Mouse (Mus musculus) neural tube, embryonic 15.5 days (tissue): ENCODE data around the gene Grik3. TPM values are rescaled to one million over a fixed set of nuclear protein-coding genes. Genes with fewer than 3 reads are reported as not detected.
A peak's percentile ranks its signal among the peaks of the same experiment; 100 is the strongest.
"Not testable (repeated sequence)": the region's sequence is repeated elsewhere in the genome, so short reads cannot be mapped to it uniquely, and the experiment has no call there.

Source experiments
- ATAC-seq: fragments of 200-750 bp; cut with Nextera tagmentation; 2 replicates; pipeline ENCODE4 v1.8.0; 2017; ENCODE audit warnings: mild to moderate bottlenecking, moderate TSS enrichment, moderate library complexity; ENCODE audit not compliant: low FRiP score
- H3K27ac ChIP-seq: fragments of 300-500 bp; sonication (generic); replicated peaks from 2 replicates; pipeline ENCODE4 v1.5.1; 2015; ENCODE audit warnings: mild to moderate bottlenecking, inconsistent platforms
- H3K27me3 ChIP-seq: fragments of 300-500 bp; sonication (generic); replicated peaks from 2 replicates; pipeline ENCODE4 v1.6.1; 2015; ENCODE audit warnings: inconsistent platforms
- H3K36me3 ChIP-seq: fragments of 300-500 bp; sonication (generic); 2 replicates; pipeline ENCODE4 v1.6.1; 2015; ENCODE audit warnings: inconsistent platforms
- H3K4me1 ChIP-seq: fragments of 300-500 bp; sonication (generic); 2 replicates; pipeline ENCODE4 v1.6.1; 2015; ENCODE audit warnings: inconsistent platforms
- H3K4me2 ChIP-seq: fragments of 300-500 bp; sonication (generic); 2 replicates; pipeline ENCODE4 v1.6.1; 2015; ENCODE audit warnings: inconsistent platforms, mild to moderate bottlenecking, moderate library complexity
- H3K4me3 ChIP-seq: fragments of 300-500 bp; sonication (generic); replicated peaks from 2 replicates; pipeline ENCODE4 v1.5.1; 2015; ENCODE audit warnings: mild to moderate bottlenecking, inconsistent platforms
- H3K9ac ChIP-seq: fragments of 300-500 bp; sonication (generic); replicated peaks from 2 replicates; pipeline ENCODE4 v1.6.1; 2015; ENCODE audit warnings: mild to moderate bottlenecking, inconsistent platforms
- H3K9me3 ChIP-seq: fragments of 300-500 bp; sonication (generic); replicated peaks from 2 replicates; pipeline ENCODE4 v1.6.1; 2016; ENCODE audit warnings: inconsistent platforms
- WGBS: fragments of 180-500 bp; shearing (Covaris S2); methylation state at CpG from one replicate; pipeline ENCODE4 v1.1.7; 2015; ENCODE audit warnings: mixed read lengths; 5-methylcytosine and 5-hydroxymethylcytosine counted together
- polyA plus RNA-seq: library from polyadenylated mRNA; unstranded; fragments of >200 nt; fragmentation: Nextera tagmentation; extraction: Ambion mirVana; gene quantifications from 2 replicates; pipeline ENCODE4 v1.2.1, GENCODE M21; 2015

The Grik3 gene
- polyA plus RNA-seq, 1 experiment from 2014 or later: 4.4 TPM

DNA sequence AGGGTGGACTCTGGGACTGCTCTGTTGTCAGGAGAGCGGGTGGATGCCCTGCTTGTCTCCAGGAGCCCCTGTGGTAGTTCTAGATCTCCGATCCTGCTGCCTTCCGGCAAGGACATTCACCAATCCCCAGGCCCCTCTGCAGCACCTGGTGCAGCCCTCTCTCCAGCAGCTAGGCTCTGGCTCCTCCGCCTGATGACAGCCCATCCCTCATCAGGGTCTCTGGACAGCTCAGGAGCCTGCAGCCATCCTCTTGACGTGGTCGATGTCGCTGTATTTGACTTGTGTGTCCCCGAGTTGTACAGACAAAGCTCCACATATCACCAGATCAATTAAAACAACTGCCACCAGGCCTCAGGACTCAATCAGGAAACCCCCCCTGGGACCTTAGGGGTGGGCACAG lies 110.1 kb downstream of the Grik3 start:
- peaks cover 38% of the 10 kb centered on the region for H3K4me1 ChIP-seq
- H3K4me2 ChIP-seq: no peak overlapping the region
- H3K27me3 ChIP-seq: peaks cover 12% of the 10 kb centered on the region
- no peaks in the 10 kb centered on the region for H3K9me3 ChIP-seq
- H3K36me3 ChIP-seq: no peaks in the 10 kb centered on the region
- no peak overlapping the region for H3K27ac ChIP-seq
- ATAC-seq: no peak
- no peak overlapping the region for H3K4me3 ChIP-seq
- no peak overlapping the region for H3K9ac ChIP-seq
- WGBS: 47% methylated on average over 8 of the region's 8 CpGs

DNA sequence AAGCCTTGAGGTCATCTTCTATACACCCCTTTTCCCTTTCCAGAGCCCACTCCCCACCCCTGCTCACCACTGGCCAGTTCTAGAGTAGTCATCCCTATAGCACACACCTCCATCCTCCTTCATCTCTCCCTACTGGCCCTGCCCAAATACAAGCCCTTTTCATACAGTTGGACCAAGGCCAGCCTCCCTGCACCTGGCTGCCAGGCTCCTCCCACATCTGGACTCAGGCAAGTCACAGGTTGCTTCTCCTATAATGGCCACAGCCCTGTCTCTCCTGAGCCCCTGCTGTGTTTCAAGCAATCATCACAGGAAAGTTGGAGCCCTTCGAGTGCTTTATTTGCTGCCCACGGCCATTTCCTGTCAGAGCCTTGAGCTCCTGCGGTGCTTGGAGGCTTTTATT lies 110.8 kb downstream of the Grik3 start:
- Histone ChIP-seq H3K4me1 (peaks cover 33% of the 10 kb centered on the region), H3K9ac (no peak overlapping the region), H3K9me3 (no peaks in the 10 kb centered on the region), H3K27ac (no peak overlapping the region), H3K36me3 (no peaks in the 10 kb centered on the region), H3K4me2 (no peak overlapping the region), H3K27me3 (peaks cover 12% of the 10 kb centered on the region), H3K4me3 (no peak overlapping the region)
- no peak for ATAC-seq
- 13% methylated on average over 3 of the region's 3 CpGs for WGBS

DNA sequence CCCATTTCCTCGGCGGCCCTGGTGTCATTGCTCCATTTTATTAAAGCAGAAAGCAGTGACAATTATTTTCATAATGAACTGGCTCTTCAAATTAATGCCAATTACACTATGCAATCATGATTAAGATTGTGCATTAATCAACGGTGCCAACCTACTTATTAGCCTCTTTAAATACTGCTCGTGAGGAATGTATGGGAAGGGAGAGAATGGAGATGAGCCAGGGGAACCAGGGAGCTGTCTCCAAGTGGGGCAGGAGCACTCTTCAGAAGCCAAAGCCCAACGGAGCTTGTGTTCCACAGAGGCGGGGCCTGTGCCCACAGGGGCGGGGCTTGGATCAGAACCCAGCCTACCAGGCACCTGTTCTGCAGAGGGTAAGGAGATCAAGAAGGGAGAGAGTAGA lies 114.0 kb downstream of the Grik3 start:
- no peak overlapping the region for H3K4me2 ChIP-seq
- no peak overlapping the region for H3K4me3 ChIP-seq
- H3K9me3 ChIP-seq: no peaks in the 10 kb centered on the region
- no peak overlapping the region for H3K27ac ChIP-seq
- ATAC-seq: no peak
- 38% methylated on average over 7 of the region's 7 CpGs for WGBS
- no peaks in the 10 kb centered on the region for H3K36me3 ChIP-seq
- H3K4me1 ChIP-seq: peaks cover 19% of the 10 kb centered on the region
- peaks cover 8% of the 10 kb centered on the region for H3K27me3 ChIP-seq
- H3K9ac ChIP-seq: no peak overlapping the region

DNA sequence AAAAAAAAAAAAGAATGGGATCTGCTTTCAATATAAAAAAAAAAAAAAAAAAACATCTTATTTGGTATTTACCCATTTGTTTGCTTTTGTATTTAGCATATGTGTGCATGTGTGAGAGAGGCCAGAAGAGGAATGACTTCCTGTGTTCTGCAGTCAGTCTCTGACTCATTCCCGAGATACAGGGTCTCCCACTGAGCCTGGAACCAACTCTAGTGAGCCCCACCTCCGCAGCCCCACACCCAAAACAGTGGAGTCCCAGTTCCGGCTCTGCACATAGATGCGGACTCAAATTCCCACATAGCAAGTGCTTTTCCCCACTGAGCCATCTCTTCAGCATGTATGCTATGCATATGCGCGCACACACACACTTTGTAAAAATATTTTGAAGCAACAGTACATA lies 115.6 kb downstream of the Grik3 start:
- H3K9ac ChIP-seq: no peak overlapping the region
- H3K4me3 ChIP-seq: no peak overlapping the region
- H3K36me3 ChIP-seq: no peaks in the 10 kb centered on the region
- no peaks in the 10 kb centered on the region for H3K9me3 ChIP-seq
- ATAC-seq: no peak
- WGBS: 83% methylated on average over 6 of the region's 6 CpGs
- peaks cover 6% of the 10 kb centered on the region; the same call in 1 of the 2 replicates for H3K4me1 ChIP-seq
- H3K4me2 ChIP-seq: no peak overlapping the region
- peaks cover 12% of the 10 kb centered on the region for H3K27me3 ChIP-seq
- no peak overlapping the region for H3K27ac ChIP-seq

DNA sequence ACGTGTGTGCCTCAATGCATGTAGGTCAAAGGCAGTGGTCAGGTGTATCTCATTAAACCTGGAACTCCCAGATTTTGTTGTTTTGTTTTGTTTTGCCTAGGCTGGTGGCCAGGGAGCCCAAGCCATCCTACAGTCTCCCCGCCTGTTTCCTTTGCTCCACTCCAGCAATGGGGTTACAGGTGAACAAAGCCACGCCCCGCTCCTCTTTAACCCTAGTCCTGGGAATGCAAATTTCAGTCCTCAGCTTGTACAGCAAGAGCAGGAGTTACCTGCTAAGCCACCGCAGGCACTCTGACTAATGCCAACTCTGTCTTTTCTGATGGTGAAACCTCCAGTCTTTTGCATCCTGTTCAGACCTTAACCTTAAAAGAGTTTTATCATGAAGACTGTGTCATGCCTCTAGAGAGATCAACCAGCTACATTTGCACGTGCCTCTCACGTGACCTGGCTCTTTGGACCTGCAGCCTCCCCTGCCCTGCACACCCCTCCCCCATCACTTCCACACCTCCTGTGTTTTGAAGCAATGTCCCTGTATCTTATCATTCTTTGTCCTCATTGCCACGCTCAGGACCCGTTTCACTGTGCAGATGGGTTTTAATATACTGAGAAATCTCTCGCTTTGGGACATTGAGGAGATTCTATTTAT lies 117.0 kb downstream of the Grik3 start:
- Histone ChIP-seq H3K4me1 (peaks cover 6% of the 10 kb centered on the region; the same call in 1 of the 2 replicates), H3K27me3 (peaks cover 12% of the 10 kb centered on the region), H3K9ac (no peak overlapping the region), H3K9me3 (no peaks in the 10 kb centered on the region), H3K4me2 (no peak overlapping the region), H3K27ac (no peak overlapping the region), H3K4me3 (no peak overlapping the region), H3K36me3 (no peaks in the 10 kb centered on the region)
- 71% methylated on average over 10 of the region's 10 CpGs for WGBS
- ATAC-seq: no peak

DNA sequence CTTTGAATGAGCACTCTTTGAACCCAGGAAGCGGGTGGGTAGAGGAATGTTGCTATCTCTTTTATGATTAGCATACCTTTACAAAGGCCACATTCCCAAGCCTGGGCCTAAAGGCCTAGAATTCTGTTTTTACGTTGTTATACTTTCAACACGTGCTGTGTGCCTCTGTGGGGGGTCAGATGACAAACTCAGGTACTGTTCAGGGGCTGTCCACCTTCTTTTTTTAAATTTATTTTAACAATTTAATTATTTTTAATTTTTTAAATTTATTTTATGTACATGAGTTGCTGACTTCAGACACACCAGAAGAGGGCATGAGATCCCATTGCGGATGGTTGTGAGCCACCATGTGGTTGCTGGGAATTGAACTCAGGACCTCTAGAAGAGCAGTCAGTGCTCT lies 118.4 kb downstream of the Grik3 start:
- H3K27ac ChIP-seq, H3K27me3 ChIP-seq, H3K4me3 ChIP-seq, H3K9me3 ChIP-seq, H3K4me2 ChIP-seq, H3K36me3 ChIP-seq, H3K4me1 ChIP-seq, ATAC-seq, H3K9ac ChIP-seq: not testable (repeated sequence)
- 53% methylated on average over 3 of the region's 4 CpGs for WGBS

DNA sequence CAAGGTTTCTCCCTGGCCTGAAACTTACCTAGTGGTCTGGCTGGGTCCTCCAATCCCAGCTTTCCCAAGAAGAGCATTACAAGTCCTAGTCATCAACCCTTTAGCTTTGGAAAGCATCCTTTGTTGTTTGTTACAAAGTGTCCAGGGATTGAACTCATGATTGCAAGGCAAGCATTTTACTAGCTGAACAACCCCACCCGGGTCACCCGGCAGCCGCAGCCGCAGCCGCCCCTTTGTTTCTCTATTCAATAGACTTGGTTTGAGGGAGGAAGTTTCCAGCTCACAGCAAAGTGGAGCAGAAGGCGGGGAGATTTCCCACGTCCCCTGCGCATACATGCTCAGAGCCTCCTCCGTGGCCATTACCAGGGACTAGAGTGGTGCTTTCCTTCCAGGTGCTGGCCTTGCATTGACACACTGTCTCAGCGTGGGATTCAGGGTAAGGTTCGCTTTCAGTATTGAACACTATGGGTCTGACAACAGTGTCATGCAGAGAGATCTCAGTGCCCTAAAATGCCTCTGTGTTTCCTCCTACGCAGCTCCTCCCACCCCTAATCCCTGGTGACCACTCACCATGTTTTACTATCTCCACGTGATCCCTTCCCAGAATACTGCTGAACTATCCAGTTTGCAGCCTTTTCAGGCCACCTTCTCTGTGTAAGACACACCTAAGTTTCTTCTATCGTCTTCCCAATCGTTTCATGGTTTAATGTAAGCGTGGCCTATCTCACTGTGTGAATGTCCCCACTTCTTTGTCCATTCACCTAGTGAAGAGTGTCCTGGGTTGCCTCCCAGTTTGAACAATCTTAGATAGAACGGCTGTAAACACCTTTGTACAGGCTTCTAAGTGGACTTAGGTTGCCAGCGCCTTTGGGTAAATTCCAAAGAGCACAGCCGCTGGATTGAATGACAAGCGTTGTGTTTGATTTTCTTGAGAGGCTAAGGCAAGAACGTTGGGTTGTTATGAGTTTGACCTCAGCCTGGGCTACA lies 119.1 kb downstream of the Grik3 start:
- H3K36me3 ChIP-seq: no peaks in the 10 kb centered on the region
- 54% methylated on average over 21 of the region's 21 CpGs for WGBS

DNA sequence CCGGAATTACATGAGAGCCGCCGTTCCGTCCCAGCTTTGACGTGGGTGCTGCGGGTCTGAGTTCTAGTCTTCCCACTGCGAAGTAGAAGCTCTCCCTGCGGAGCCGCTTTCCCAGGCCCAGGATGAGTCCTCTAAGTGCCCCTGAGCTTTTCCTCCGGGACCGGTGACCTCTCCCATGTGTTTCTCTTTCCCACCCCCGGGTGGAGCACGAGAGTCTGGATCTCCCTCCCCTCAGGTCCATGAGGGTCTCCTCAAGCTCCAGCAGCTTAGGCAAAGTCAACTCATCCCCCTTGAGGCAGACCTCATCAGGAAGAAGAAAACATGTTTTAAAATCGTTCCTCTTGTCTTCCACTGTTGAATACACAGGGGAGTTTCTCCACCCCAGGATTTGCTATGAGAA lies 127.4 kb downstream of the Grik3 start:
- WGBS: 81% methylated on average over 14 of the region's 14 CpGs
- ATAC-seq: no peak
- no peaks in the 10 kb centered on the region for H3K4me1 ChIP-seq
- H3K9ac ChIP-seq: no peak overlapping the region
- H3K9me3 ChIP-seq: no peaks in the 10 kb centered on the region
- no peak overlapping the region for H3K4me2 ChIP-seq
- no peak overlapping the region for H3K27ac ChIP-seq
- H3K4me3 ChIP-seq: no peak overlapping the region
- no peaks in the 10 kb centered on the region for H3K36me3 ChIP-seq
- no peaks in the 10 kb centered on the region for H3K27me3 ChIP-seq

More for the DNA sequence above, 119.1 kb downstream of the Grik3 start:
- Histone ChIP-seq H3K9ac (no peak overlapping the region), H3K4me2 (no peak overlapping the region), H3K4me3 (no peak overlapping the region), H3K9me3 (no peaks in the 10 kb centered on the region), H3K4me1 (peaks cover 3% of the 10 kb centered on the region; the same call in 1 of the 2 replicates), H3K27ac (no peak overlapping the region), H3K27me3 (0 out of 2 replicates have a peak, but pooled peaks cover 3% of the 10 kb centered on the region)
- ATAC-seq: no peak

DNA sequence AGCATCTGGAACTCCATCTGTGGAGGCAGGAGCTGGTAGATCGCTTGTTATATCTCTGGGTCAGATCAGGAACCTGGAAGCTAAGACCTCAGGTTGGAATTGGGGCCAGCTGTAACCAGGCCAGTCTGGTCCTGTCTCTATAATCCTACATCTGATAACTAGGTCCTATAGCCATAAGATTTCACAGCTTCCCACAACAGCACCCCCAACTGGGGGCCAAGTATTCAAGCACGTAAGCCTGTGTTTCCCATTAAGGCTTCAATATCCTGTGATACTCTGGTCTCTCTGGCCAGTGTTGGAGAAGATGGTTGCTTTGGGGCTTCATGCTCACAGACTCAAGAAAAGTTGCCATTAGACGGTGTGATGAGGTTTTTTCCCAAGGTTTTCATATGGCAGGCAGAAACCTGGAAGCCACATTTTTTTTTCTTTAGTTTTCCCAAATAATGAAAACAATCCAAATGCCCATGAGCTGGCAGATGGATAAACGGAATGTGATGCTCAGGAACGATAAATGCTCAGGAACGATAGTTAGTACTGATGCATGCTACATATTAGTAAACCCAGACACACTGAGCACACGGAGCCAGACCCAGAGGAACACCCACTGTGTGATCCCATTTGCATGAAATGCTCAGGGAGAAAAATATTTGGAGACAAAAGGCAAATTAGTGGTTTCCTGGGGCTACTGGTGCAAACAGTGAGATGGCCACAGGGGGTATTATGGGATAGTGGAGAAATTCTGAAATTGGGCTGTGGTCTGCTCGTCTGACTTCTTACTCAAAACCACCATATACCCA lies 128.2 kb downstream of the Grik3 start:
- no peak overlapping the region for H3K27ac ChIP-seq
- H3K9ac ChIP-seq: no peak overlapping the region
- no peaks in the 10 kb centered on the region for H3K9me3 ChIP-seq
- 74% methylated on average over 8 of the region's 8 CpGs for WGBS
- ATAC-seq: no peak
- no peaks in the 10 kb centered on the region for H3K36me3 ChIP-seq
- H3K4me3 ChIP-seq: no peak overlapping the region
- no peaks in the 10 kb centered on the region for H3K4me1 ChIP-seq
- no peak overlapping the region for H3K4me2 ChIP-seq
- no peaks in the 10 kb centered on the region for H3K27me3 ChIP-seq

DNA sequence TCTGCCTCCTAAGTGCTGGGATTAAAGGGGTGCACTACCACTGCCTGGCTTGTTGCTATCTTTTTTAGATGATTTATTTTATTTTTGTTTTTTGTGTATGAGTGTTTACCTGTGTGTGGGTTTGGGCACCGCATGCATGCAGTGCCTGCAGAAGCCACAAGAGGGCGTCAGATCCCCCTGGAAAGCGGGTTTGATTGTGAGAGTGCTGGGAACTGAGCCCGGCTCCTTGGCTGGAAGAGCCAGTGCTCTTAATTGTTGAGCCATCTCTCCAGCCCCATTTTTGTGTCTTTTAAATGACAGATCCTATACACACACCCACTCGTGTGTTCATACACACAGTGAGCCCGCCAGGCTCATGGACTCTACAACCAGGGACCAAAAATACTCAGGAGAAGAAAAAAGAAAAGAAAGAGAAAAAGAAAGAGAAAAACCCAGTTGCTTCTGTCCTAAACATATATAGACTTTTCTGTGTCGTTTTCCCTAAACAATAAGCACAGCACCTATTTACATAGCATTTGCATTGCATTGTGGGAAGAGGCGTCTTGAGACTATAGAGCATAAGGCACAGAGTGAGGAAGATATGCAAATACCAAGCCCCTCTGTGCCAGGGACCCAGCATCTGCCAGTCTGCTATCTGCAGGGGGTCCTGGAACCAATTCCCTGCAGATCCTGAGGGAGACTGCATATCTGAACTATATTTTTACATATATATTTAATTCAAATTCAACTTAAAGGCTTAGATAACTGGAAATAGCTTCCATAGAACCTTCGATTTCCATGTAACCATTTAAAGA lies 134.6 kb downstream of the Grik3 start:
- Histone ChIP-seq H3K27me3 (no peaks in the 10 kb centered on the region), H3K36me3 (no peaks in the 10 kb centered on the region), H3K4me3 (no peak overlapping the region), H3K27ac (no peak overlapping the region), H3K9me3 (no peaks in the 10 kb centered on the region), H3K4me1 (peaks cover 13% of the 10 kb centered on the region; the same call in 1 of the 2 replicates), H3K4me2 (no peak overlapping the region), H3K9ac (no peak overlapping the region)
- WGBS: 86% methylated on average over 9 of the region's 9 CpGs
- ATAC-seq: no peak

DNA sequence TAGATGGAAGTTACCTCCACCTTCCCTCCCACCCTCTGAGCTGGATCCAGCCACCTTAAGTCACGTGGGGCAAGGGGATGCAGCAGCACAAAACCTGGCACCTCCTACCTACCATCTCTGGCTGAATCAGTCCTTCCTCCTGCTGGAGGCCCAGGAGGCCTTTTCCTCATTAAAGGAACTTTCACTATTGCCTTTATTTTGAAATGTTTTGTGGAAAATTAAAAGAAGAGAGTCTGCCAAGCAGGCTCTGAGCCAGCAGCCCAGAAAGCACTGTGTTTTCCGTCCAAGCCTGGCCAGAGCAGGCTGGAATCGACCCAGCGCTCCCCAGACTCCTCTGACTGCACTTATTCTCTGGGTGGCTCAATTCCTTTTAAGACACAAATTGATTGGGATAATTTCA lies 139.0 kb downstream of the Grik3 start:
- no peak overlapping the region for H3K4me3 ChIP-seq
- 69% methylated on average over 4 of the region's 4 CpGs for WGBS
- no peaks in the 10 kb centered on the region for H3K9me3 ChIP-seq
- peaks cover 13% of the 10 kb centered on the region; the same call in 1 of the 2 replicates for H3K4me1 ChIP-seq
- no peaks in the 10 kb centered on the region for H3K27me3 ChIP-seq
- no peak overlapping the region for H3K4me2 ChIP-seq
- H3K36me3 ChIP-seq: no peaks in the 10 kb centered on the region
- no peak for ATAC-seq
- H3K9ac ChIP-seq: no peak overlapping the region
- 0 out of 2 replicates have a peak overlapping the region, but pooled peaks have one; percentile 23 for H3K27ac ChIP-seq
